Mouse (Mus musculus) kidney, embryonic 16.5 days (tissue): ENCODE data around the gene Frmd5. TPM values are rescaled to one million over a fixed set of nuclear protein-coding genes. Genes with fewer than 3 reads are reported as not detected.

Experiments
- ATAC-seq: fragments of 200-750 bp; cut with Nextera tagmentation; 2 replicates; pipeline ENCODE4 v1.8.0; 2017; ENCODE audit warnings: moderate TSS enrichment; ENCODE audit not compliant: low FRiP score, low TSS enrichment
- H3K27ac ChIP-seq: fragments of 300-500 bp; sonication (generic); 2 replicates; pipeline ENCODE4 v1.5.1; 2014; ENCODE audit warnings: low read length
- H3K27me3 ChIP-seq: fragments of 300-500 bp; sonication (generic); 2 replicates; pipeline ENCODE4 v1.6.1; 2014; ENCODE audit warnings: low read length, control low read depth, mixed read lengths; ENCODE audit not compliant: insufficient read depth
- H3K36me3 ChIP-seq: fragments of 300-500 bp; sonication (generic); 2 replicates; pipeline ENCODE4 v1.6.1; 2014; ENCODE audit warnings: low read length, control low read depth, mixed read lengths; ENCODE audit not compliant: insufficient read depth
- H3K4me1 ChIP-seq: fragments of 300-500 bp; sonication (generic); 2 replicates; pipeline ENCODE4 v1.6.1; 2014; ENCODE audit warnings: low read length, control low read depth, mixed read lengths; ENCODE audit not compliant: insufficient read depth
- H3K4me2 ChIP-seq: fragments of 300-500 bp; sonication (generic); replicated peaks from 2 replicates; pipeline ENCODE4 v1.6.1; 2014; ENCODE audit warnings: low read depth, low read length
- H3K4me3 ChIP-seq: fragments of 300-500 bp; sonication (generic); 2 replicates; pipeline ENCODE4 v1.5.1; 2014; ENCODE audit warnings: mild to moderate bottlenecking, low read length
- H3K9ac ChIP-seq: fragments of 300-500 bp; sonication (generic); replicated peaks from 2 replicates; pipeline ENCODE4 v1.6.1; 2014; ENCODE audit warnings: low read length
- H3K9me3 ChIP-seq: fragments of 300-500 bp; sonication (generic); 2 replicates; pipeline ENCODE4 v1.6.1; 2016; ENCODE audit warnings: low read length, control low read depth
- WGBS: fragments of 180-500 bp; shearing (Covaris S2); extraction: QIAGEN DNeasy Blood & Tissue Kit; methylation state at CpG from one replicate; pipeline ENCODE4 v1.1.7; 2014; 5-methylcytosine and 5-hydroxymethylcytosine counted together
- polyA plus RNA-seq: library from polyadenylated mRNA; unstranded; fragments of >200 nt; fragmentation: Nextera tagmentation; extraction: Ambion mirVana; gene quantifications from 2 replicates; pipeline ENCODE4 v1.2.1, GENCODE M21; 2015

Gene Frmd5
- polyA plus RNA-seq, 1 experiment from 2014 or later = 1.8 TPM

GRCm38 (mm10) chr2:121677649-121677986 lies 129.3 kb downstream of the Frmd5 start:
- Histone ChIP-seq H3K9me3 (no peaks in the 10 kb centered on the region), H3K4me1 (no peaks in the 10 kb centered on the region), H3K36me3 (no peaks in the 10 kb centered on the region), H3K9ac (no peak overlapping the region), H3K27me3 (no peaks in the 10 kb centered on the region), H3K27ac (no peak overlapping the region), H3K4me2 (no peak overlapping the region), H3K4me3 (no peak overlapping the region)
- WGBS = 85% methylated on average over 6 of the region's 6 CpGs
- ATAC-seq = no peak

DNA sequence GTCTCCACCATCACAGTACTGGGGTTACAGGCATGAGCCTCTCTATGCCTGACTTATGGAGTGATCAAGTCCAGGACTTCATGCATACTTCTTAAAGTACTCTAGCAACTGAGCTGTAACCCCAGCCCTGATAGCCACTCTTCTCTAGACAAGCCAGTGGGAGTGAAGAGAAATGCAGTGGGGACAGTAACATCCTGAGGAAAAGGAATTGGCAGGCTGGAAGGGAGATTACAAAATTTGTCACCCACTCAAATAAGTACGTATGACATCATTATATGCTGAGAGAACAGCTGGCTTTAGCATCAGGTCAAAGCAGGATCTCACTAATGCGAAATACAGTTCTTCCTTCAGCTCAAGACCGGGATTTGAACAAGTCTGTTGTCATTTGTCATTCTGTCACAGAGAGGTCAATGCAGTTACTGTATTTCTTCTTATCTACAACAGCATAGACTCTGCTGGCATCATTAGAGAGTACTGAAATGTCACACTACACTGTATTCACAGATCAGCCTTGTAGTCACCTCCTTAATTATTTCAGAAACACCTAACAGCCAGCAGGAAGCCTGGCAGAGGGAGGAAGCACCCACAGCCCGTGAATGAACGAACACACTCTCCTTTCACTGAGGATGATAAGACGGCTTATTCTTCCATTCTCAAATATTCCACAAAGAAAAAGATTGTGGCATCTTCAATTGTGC lies 129.8 kb downstream of the Frmd5 start:
- no peaks in the 10 kb centered on the region for H3K36me3 ChIP-seq
- H3K4me3 ChIP-seq = no peak overlapping the region
- no peak overlapping the region for H3K27ac ChIP-seq
- no peaks in the 10 kb centered on the region for H3K27me3 ChIP-seq
- no peaks in the 10 kb centered on the region for H3K4me1 ChIP-seq
- ATAC-seq = no peak
- H3K9ac ChIP-seq = no peak overlapping the region
- no peak overlapping the region for H3K4me2 ChIP-seq
- WGBS = 62% methylated on average over 6 of the region's 6 CpGs
- no peaks in the 10 kb centered on the region for H3K9me3 ChIP-seq

DNA sequence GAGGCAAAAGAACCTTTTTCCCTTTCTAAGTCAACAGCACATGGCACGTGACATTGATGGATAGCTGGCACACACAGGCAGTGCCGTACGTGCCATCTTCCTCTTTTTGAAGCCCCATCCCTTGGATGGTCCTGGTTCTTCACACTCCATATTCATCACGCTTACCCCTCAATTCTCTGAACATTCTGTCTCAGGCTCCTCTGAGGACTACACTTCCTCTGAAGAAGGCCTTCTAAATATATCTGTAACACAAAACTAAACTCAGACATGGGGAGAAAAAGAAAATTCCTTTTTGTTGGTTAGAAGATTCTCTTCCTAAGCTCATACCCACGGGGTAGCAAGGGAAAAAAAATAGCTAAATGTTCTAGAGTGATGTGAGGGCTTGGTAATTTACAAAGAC lies 131.0 kb downstream of the Frmd5 start:
- Histone ChIP-seq H3K4me2 (no peak overlapping the region), H3K36me3 (no peaks in the 10 kb centered on the region), H3K4me1 (no peaks in the 10 kb centered on the region), H3K9me3 (no peaks in the 10 kb centered on the region), H3K27ac (no peak overlapping the region), H3K4me3 (no peak overlapping the region), H3K27me3 (no peaks in the 10 kb centered on the region), H3K9ac (no peak overlapping the region)
- 83% methylated on average over 5 of the region's 5 CpGs for WGBS
- ATAC-seq = no peak

DNA sequence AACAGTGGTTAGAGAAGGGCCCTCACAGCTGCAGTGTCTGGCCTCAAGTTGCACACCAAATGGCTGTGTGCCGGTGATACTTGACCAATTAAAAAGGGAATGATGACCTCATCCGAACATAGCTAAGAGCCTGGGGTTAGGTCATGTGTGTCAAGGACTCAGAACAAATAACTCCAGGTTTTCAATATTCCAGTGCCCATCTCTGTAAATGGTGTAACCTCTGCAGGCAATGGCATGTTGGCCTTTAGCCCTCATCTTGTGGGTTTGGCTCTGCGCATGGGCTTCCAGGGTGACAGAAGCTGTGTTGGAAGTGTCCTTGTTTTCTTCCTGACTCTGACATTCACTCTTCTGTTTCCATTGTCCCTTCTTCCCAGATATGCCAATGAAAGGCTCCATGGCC lies 131.8 kb downstream of the Frmd5 start:
- Histone ChIP-seq H3K4me2 (no peak overlapping the region), H3K9ac (no peak overlapping the region), H3K4me3 (no peak overlapping the region), H3K27me3 (no peaks in the 10 kb centered on the region), H3K9me3 (no peaks in the 10 kb centered on the region), H3K4me1 (no peaks in the 10 kb centered on the region), H3K36me3 (no peaks in the 10 kb centered on the region), H3K27ac (no peak overlapping the region)
- WGBS = 80% methylated on average over 3 of the region's 3 CpGs
- no peak for ATAC-seq

GRCm38 (mm10) chr2:121674211-121674610 lies 132.7 kb downstream of the Frmd5 start:
- Histone ChIP-seq H3K27ac (no peak overlapping the region), H3K9me3 (no peaks in the 10 kb centered on the region), H3K27me3 (no peaks in the 10 kb centered on the region), H3K36me3 (no peaks in the 10 kb centered on the region), H3K4me2 (no peak overlapping the region), H3K9ac (no peak overlapping the region), H3K4me3 (no peak overlapping the region), H3K4me1 (no peaks in the 10 kb centered on the region)
- WGBS = 67% methylated on average over 8 of the region's 8 CpGs
- ATAC-seq = no peak

DNA sequence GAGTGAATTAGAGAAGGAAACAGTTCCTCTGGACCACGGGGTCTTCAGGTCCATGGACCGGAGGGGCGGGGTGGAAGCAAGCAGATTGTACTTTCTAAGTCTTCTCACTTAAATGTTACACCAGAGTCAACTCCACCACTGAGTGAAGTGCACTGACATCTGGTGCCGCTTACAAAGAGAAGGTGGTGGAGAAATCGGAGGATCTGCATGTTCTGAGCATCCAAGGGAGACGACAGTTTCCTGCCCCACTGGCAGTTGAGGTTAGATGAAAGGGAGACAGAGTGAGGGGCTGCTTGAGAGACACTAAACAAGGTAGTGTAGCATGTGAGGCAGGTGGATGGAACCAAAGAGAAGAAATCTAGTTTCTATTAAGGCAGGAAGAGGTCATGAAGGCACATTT lies 137.0 kb downstream of the Frmd5 start:
- Histone ChIP-seq H3K27me3 (no peaks in the 10 kb centered on the region), H3K9me3 (no peaks in the 10 kb centered on the region), H3K4me2 (no peak overlapping the region), H3K4me3 (no peak overlapping the region), H3K9ac (no peak overlapping the region), H3K36me3 (no peaks in the 10 kb centered on the region), H3K27ac (no peak overlapping the region), H3K4me1 (no peaks in the 10 kb centered on the region)
- ATAC-seq = no peak
- 76% methylated on average over 6 of the region's 6 CpGs for WGBS

- Histone ChIP-seq H3K27ac (no peak overlapping the region), H3K4me3 (no peak overlapping the region), H3K27me3 (no peaks in the 10 kb centered on the region), H3K4me2 (no peak overlapping the region), H3K36me3 (no peaks in the 10 kb centered on the region), H3K9ac (no peak overlapping the region), H3K4me1 (no peaks in the 10 kb centered on the region), H3K9me3 (no peaks in the 10 kb centered on the region)
- WGBS = 84% methylated on average over 4 of the region's 4 CpGs
- no peak for ATAC-seq
Observed at GRCm38 (mm10) chr2:121668256-121668655, 138.6 kb downstream of the Frmd5 start.

- no peaks in the 10 kb centered on the region for H3K27me3 ChIP-seq
- H3K9me3 ChIP-seq = no peaks in the 10 kb centered on the region
- no peak overlapping the region for H3K4me3 ChIP-seq
- WGBS = 77% methylated on average over 4 of the region's 4 CpGs
- no peaks in the 10 kb centered on the region for H3K4me1 ChIP-seq
- ATAC-seq = no peak
- H3K9ac ChIP-seq = no peak overlapping the region
- H3K36me3 ChIP-seq = no peaks in the 10 kb centered on the region
- no peak overlapping the region for H3K27ac ChIP-seq
- no peak overlapping the region for H3K4me2 ChIP-seq
Observed at GRCm38 (mm10) chr2:121661160-121661502, 145.8 kb downstream of the Frmd5 start.

DNA sequence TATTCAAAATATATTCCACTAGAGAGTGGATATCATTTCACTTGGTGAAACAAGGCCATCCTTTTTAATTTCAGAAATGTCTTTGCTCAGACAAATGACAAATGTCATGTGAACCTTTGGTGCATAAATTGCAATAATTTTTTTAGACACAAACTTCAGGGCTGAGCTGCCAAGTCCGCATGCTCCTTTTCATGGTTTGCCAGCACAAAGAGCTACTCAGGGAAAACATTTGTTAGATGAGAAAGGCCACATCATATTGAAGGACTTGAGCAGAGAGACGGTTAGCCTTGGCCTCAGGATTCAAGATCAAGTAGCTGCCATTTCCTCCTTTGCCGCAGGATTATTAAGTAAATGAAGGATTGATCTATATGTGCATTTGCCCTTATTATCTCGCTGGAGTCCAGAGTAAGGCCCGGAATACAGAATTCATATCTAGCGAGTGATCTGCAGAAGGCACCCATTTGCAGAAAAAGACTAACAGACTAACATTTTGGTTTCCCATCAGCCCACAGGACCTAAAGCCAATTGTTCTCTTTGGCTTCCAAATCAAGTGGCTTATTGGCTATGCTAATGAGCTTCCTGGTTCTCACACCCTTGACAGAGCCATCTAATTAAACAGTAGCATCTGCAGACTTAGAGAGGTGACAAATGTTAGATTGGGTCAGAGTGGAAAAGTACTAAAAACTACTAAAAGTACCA lies 146.3 kb downstream of the Frmd5 start:
- Histone ChIP-seq H3K27me3 (no peaks in the 10 kb centered on the region), H3K36me3 (no peaks in the 10 kb centered on the region), H3K9ac (no peak overlapping the region), H3K4me1 (no peaks in the 10 kb centered on the region), H3K4me3 (no peak overlapping the region), H3K27ac (no peak overlapping the region), H3K4me2 (no peak overlapping the region), H3K9me3 (no peaks in the 10 kb centered on the region)
- no peak for ATAC-seq
- WGBS = 71% methylated on average over 6 of the region's 6 CpGs

DNA sequence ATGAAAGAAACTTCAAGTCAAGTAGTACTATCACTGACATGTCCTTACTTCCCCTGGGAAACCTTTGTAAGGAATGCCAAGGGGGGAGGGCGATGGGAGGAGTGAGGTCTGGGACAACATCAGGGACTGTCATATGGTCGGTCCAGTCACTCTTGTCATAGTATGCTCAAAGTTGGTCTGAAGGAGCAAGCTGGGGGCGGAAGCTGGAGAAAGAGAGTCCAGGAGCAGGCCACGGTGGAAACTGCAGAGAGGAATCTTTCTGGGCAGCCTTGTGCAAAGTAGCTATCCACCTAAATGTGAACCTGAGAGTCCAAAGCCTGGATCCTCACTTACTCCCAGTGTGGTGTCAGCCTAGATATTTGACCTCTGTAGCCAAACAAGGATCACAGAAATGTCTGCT lies 147.5 kb downstream of the Frmd5 start:
- no peak overlapping the region for H3K4me3 ChIP-seq
- H3K9me3 ChIP-seq = no peaks in the 10 kb centered on the region
- H3K27me3 ChIP-seq = no peaks in the 10 kb centered on the region
- H3K27ac ChIP-seq = no peak overlapping the region
- no peaks in the 10 kb centered on the region for H3K36me3 ChIP-seq
- ATAC-seq = no peak
- no peak overlapping the region for H3K9ac ChIP-seq
- no peak overlapping the region for H3K4me2 ChIP-seq
- H3K4me1 ChIP-seq = no peaks in the 10 kb centered on the region
- WGBS = 82% methylated on average over 4 of the region's 4 CpGs
